Mouse (Mus musculus) ES-Bruce4 (cell line): ENCODE results near the gene Akap13. TPM values are rescaled to one million over a fixed set of nuclear protein-coding genes. Genes with fewer than 3 reads are reported as not detected.

Experiments
- H3K27ac ChIP-seq: 2 replicates; pipeline ENCODE4 v1.5.1; 2012; ENCODE audit warnings: low read length, inconsistent platforms; ENCODE audit not compliant: insufficient read depth
- H3K27me3 ChIP-seq: 2 replicates; pipeline ENCODE4 v1.6.1; 2012; ENCODE audit warnings: mild to moderate bottlenecking, low read length, inconsistent platforms; ENCODE audit not compliant: control insufficient read depth, poor library complexity, insufficient read depth, severe bottlenecking
- H3K36me3 ChIP-seq: 2 replicates; pipeline ENCODE4 v1.6.1; 2012; ENCODE audit warnings: inconsistent platforms, mild to moderate bottlenecking, low read length, moderate library complexity; ENCODE audit not compliant: control insufficient read depth, poor library complexity, insufficient read depth, severe bottlenecking
- H3K4me1 ChIP-seq: one replicate; pipeline ENCODE4 v1.8.1; 2011; ENCODE audit warnings: low read length; ENCODE audit not compliant: control insufficient read depth, insufficient read depth
- H3K4me3 ChIP-seq: 2 replicates; pipeline ENCODE4 v1.5.1; 2011; ENCODE audit warnings: low read depth, mild to moderate bottlenecking, low read length
- H3K9ac ChIP-seq: 2 replicates; pipeline ENCODE4 v1.6.1; 2012; ENCODE audit warnings: low read depth, mild to moderate bottlenecking, inconsistent platforms; ENCODE audit not compliant: poor library complexity, severe bottlenecking
- H3K9me3 ChIP-seq: replicated peaks from 2 replicates; pipeline ENCODE4 v1.6.1; 2012; ENCODE audit warnings: mild to moderate bottlenecking, low read length, inconsistent platforms; ENCODE audit not compliant: control insufficient read depth, poor library complexity, insufficient read depth, severe bottlenecking
- CTCF ChIP-seq: IDR thresholded peaks from one replicate; pipeline ENCODE4 v1.8.1; 2011; ENCODE audit warnings: low read depth, low read length
- EP300 ChIP-seq: IDR thresholded peaks from 2 replicates; pipeline ENCODE4 v1.6.1; 2011; ENCODE audit warnings: low read depth, low read length; ENCODE audit not compliant: insufficient read depth
- POLR2A ChIP-seq: IDR thresholded peaks from one replicate; pipeline ENCODE4 v1.8.1; 2011; ENCODE audit warnings: low read length; ENCODE audit not compliant: insufficient read depth
- polyA plus RNA-seq: library from polyadenylated mRNA; stranded (reverse); fragments of >200 nt; gene quantifications from 2 replicates; pipeline ENCODE4 v1.2.4, GENCODE M21; 2011; ENCODE audit warnings: low read depth; ENCODE audit not compliant: missing spikeins, insufficient read depth, insufficient read length

Gene Akap13
- polyA plus RNA-seq, 1 experiment, result 27.4 TPM

DNA sequence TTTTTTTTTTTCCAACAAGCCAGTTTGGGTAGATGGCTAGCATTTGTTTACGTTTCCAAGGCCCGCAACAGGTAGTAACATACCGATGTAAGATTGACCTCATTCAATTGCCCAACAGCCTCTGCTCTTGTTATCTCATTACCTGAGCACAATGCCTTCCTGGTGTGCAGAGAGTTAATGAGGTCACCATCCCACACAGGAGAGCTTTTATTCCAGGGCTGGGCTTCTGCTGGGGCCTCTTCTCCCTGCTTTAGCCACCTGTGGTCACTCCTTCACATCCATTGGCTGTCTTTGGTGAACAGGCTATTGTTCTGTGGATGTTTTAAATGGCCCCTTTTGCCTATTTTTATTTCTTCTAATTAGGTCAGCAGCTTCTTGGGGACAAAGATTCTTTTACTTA, 41.0 kb upstream of the Akap13 start:
- H3K4me1 ChIP-seq, result no peaks in the 10 kb centered on the region
- H3K27ac ChIP-seq, result no peak overlapping the region
- no peak overlapping the region for H3K9ac ChIP-seq
- H3K27me3 ChIP-seq, result no peaks in the 10 kb centered on the region; the same call in 1 of the 2 replicates
- H3K36me3 ChIP-seq, result no peaks in the 10 kb centered on the region
- H3K4me3 ChIP-seq, result no peak overlapping the region
- TF ChIP-seq EP300, result no peak
- no peak for TF ChIP-seq CTCF
- TF ChIP-seq POLR2A, result no peak
- H3K9me3 ChIP-seq, result no peaks in the 10 kb centered on the region

DNA sequence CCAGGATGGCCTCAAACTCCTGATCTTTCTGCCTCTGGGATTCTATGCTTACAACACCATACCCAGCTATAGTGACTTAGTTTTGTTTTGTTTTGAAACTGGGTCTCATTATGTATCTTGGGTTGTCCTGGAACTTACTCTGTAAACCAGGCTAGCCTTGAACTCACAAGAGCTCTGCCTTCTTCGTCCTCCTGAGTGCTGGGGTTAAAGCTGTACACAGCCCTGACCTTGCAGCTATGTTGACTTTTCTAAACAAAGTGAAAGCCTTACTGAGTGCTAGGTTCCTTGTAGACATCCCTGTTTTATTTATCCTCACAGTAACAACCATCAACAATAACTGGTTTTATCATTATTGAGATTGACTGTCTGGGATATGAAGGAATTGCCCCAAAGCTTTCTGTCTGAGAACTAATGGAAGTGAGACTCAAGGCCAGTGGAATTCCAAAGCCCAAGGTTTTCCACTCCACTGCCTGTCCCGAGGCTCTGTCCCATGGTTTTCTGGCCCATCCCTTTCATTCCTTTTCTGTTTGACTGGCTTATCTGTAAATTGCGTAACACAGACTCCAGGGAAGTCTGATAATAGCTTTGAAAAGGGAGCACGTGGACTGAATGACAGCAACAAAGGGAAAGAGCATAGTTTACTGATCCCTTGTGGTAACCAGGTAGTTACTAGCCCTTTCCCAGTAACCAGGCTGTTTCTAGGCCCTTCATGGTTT, 40.0 kb upstream of the Akap13 start:
- Histone ChIP-seq H3K36me3 (no peaks in the 10 kb centered on the region), H3K4me1 (no peaks in the 10 kb centered on the region), H3K9ac (no peak overlapping the region), H3K4me3 (no peak overlapping the region), H3K9me3 (no peaks in the 10 kb centered on the region), H3K27me3 (no peaks in the 10 kb centered on the region; the same call in 1 of the 2 replicates), H3K27ac (no peak overlapping the region)
- no peak for TF ChIP-seq CTCF
- no peak for TF ChIP-seq EP300
- no peak for TF ChIP-seq POLR2A

DNA sequence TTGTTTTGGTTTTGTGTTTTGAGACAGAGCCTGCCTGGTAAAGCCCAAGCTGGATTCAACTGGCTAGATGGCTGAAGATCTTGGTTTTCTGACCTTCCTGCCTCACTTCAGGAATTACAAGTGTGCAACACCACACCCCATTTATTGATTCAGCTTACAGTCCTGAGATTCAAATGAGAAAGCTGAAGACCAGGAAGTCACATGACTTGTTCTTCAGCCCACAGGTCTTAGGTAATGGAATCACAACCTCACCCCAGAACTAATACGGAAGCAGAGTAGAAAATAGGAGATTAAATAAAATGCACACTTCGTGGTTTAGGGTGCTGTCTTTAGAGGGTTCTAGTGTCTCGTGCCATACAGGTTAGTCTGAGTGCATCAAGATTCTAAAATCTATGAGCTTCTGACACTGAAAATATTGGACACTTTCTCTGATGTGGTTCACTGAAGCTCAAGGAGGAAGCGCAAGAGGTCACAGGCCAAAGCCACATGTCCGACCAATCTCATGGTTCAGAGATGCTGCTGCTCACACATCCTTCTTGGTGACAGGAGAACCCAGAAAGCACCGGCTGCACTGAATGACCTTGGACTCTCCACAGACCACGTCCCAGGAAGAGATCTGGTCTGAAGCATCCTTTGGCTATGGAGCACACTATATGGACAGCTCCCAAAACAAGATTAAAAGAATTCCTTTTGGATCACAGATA, 39.3 kb upstream of the Akap13 start:
- no peaks in the 10 kb centered on the region for H3K36me3 ChIP-seq
- no peaks in the 10 kb centered on the region for H3K4me1 ChIP-seq
- H3K27ac ChIP-seq, result no peak overlapping the region
- no peak overlapping the region for H3K9ac ChIP-seq
- no peaks in the 10 kb centered on the region; the same call in 1 of the 2 replicates for H3K27me3 ChIP-seq
- no peak for TF ChIP-seq EP300
- no peak for TF ChIP-seq POLR2A
- no peaks in the 10 kb centered on the region for H3K9me3 ChIP-seq
- H3K4me3 ChIP-seq, result no peak overlapping the region

DNA sequence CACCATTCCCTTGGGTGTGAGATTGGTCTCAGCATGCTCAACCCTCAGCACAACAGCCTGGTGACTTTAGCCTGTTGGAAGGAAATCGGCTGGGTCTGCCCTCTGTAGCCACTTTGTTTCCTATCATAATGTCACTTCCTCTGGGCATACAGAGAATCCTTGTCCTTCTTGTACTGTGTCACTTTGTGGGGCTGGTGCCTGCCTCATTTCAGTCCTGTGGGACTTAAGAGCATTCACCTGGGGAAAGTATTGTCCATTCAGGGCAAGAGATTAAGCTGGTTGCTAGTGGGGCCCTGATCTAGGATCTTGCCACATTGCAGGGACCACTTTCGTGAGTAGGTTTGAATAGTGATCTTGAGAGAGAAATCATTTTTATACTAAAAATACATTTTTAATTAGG, 34.4 kb upstream of the Akap13 start:
- TF ChIP-seq CTCF, result no peak
- TF ChIP-seq POLR2A, result no peak
- no peak for TF ChIP-seq EP300
- no peaks in the 10 kb centered on the region; the same call in 1 of the 2 replicates for H3K27me3 ChIP-seq

DNA sequence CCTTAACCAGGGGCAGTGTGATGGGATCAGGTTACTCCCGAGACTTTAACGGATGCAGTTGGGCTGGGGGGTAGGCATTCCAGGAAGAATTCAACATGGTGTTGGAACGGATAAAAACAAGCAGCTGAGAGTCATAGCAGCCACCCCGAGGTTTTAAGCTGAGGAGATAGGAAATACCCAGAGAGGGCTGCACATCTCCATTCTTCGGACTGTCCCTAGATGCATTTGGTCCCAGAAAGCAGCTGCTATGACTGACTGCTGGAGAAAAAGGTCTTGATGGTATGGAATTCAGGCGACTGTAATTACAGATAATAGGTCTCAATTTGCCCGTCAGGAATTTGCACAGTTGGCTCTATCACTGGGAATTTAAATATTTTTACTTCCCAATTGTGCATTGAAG, 31.2 kb upstream of the Akap13 start:
- H3K4me3 ChIP-seq, result no peak overlapping the region
- H3K9ac ChIP-seq, result no peak overlapping the region
- no peaks in the 10 kb centered on the region for H3K36me3 ChIP-seq
- H3K4me1 ChIP-seq, result no peaks in the 10 kb centered on the region
- H3K9me3 ChIP-seq, result no peaks in the 10 kb centered on the region; the same call in 1 of the 2 replicates
- no peaks in the 10 kb centered on the region; the same call in 1 of the 2 replicates for H3K27me3 ChIP-seq
- no peak overlapping the region for H3K27ac ChIP-seq
- TF ChIP-seq CTCF, result no peak

More for the DNA sequence above, 34.4 kb upstream of the Akap13 start:
- H3K9ac ChIP-seq, result no peak overlapping the region
- no peak overlapping the region for H3K4me3 ChIP-seq
- H3K36me3 ChIP-seq, result no peaks in the 10 kb centered on the region
- H3K27ac ChIP-seq, result no peak overlapping the region
- no peaks in the 10 kb centered on the region for H3K4me1 ChIP-seq
- no peaks in the 10 kb centered on the region; the same call in 1 of the 2 replicates for H3K9me3 ChIP-seq

DNA sequence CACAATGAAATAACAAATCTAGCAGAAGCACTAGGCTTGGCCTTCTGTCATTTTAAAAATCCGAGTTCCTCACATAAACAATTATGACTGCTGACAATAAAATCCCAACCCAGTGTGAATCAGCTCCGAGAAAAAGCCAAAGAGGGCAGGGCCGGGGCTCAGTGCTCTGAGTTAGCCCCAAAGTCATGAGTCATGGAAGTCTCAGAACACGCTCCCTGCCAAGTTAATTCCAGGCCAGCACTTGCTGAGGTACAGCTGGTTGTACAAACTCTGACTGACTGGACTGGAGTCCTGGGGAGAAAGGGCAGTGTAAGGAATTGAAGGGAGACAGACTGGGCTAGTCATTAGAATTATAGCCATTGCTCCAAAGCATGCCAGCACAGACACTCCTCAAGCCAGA, 28.0 kb upstream of the Akap13 start:
- H3K9ac ChIP-seq, result no peak overlapping the region
- no peak overlapping the region for H3K27ac ChIP-seq
- no peaks in the 10 kb centered on the region for H3K27me3 ChIP-seq
- no peaks in the 10 kb centered on the region for H3K4me1 ChIP-seq
- no peak for TF ChIP-seq POLR2A
- no peak for TF ChIP-seq EP300
- TF ChIP-seq CTCF, result no peak
- H3K9me3 ChIP-seq, result no peaks in the 10 kb centered on the region; the same call in 1 of the 2 replicates
- H3K36me3 ChIP-seq, result no peaks in the 10 kb centered on the region
- no peak overlapping the region for H3K4me3 ChIP-seq
